Mouse (Mus musculus) liver, embryonic 14.5 days (tissue): ENCODE data around the gene Pptc7.

Source experiments
- CTCF ChIP-seq: IDR thresholded peaks from 2 replicates; pipeline ENCODE4 v1.5.1; 2016; ENCODE audit warnings: antibody characterized with exemption, low read depth, control low read depth
- EP300 ChIP-seq: IDR thresholded peaks from 2 replicates; pipeline ENCODE4 v1.6.1; 2016; ENCODE audit warnings: antibody characterized with exemption, low read depth

- TF ChIP-seq CTCF = no peak
- no peak for TF ChIP-seq EP300
Observed at GRCm38 (mm10) chr5:122311692-122312091, 27.5 kb downstream of the Pptc7 start.
